Mouse (Mus musculus): ENCODE data around the gene Ctrc. TPM values are rescaled to one million over a fixed set of nuclear protein-coding genes. Genes with fewer than 3 reads are reported as not detected.

Gene Ctrc
- polyA plus RNA-seq (2012; rRNA removed; ENCODE audit: low replicate concordance) = 0.39 and 112 TPM in 2 replicates

GRCm38 (mm10) chr4:141845999-141846398 is at the start of gene Ctrc:
Ctrc (minus strand) TSS chr4:141846359.

GRCm38 (mm10) chr4:141874601-141875460 is 28.7 kb upstream of the Ctrc start, which contains the start of gene Efhd2:
Efhd2 (minus strand) TSS chr4:141874920.

GRCm38 (mm10) chr4:141826060-141826459 is 20.1 kb downstream of the Ctrc start, which contains the start of gene Cela2a:
Cela2a (minus strand) TSS chr4:141826160.

GRCm38 (mm10) chr4:141793282-141794151 is 52.6 kb downstream of the Ctrc start, which contains the start of gene Casp9:
Casp9 (plus strand) TSS chr4:141793612.

GRCm38 (mm10) chr4:141790524-141790990 is 55.6 kb downstream of the Ctrc start, which contains the start of gene Dnajc16:
Dnajc16 (minus strand) TSS chr4:141790931.

Other genes with a start within 250 kb of the Ctrc start
- gene Fblim1, start 240.3 kb downstream of the Ctrc start, polyA plus RNA-seq (2012; rRNA removed; ENCODE audit: low replicate concordance) = 60.7 and 63.9 TPM in 2 replicates
- gene Tmem82, start 227.7 kb downstream of the Ctrc start, polyA plus RNA-seq (2012; rRNA removed; ENCODE audit: low replicate concordance) = 71.4 and 121 TPM in 2 replicates
- gene Slc25a34, start 222.5 kb downstream of the Ctrc start, polyA plus RNA-seq (2012; rRNA removed; ENCODE audit: low replicate concordance) = 12.3 and 26.3 TPM in 2 replicates
- gene Plekhm2, start 181.5 kb downstream of the Ctrc start, polyA plus RNA-seq (2012; rRNA removed; ENCODE audit: low replicate concordance) = 10.2 and 11.0 TPM in 2 replicates
- 9.7 and 29.7 TPM in 2 replicates for gene Rsc1a1, start 160.8 kb downstream of the Ctrc start, polyA plus RNA-seq (2012; rRNA removed; ENCODE audit: low replicate concordance)
- gene Ddi2, start 122.9 kb downstream of the Ctrc start, polyA plus RNA-seq (2012; rRNA removed; ENCODE audit: low replicate concordance) = 15.8 and 22.6 TPM in 2 replicates
- 41.0 and 69.4 TPM in 2 replicates for gene Agmat, start 99.7 kb downstream of the Ctrc start, polyA plus RNA-seq (2012; rRNA removed; ENCODE audit: low replicate concordance)
- gene Dnajc16, start 55.4 kb downstream of the Ctrc start, polyA plus RNA-seq (2012; rRNA removed; ENCODE audit: low replicate concordance) = 4.8 and 5.4 TPM in 2 replicates
- gene Casp9, start 52.7 kb downstream of the Ctrc start, polyA plus RNA-seq (2012; rRNA removed; ENCODE audit: low replicate concordance) = 10.8 and 11.4 TPM in 2 replicates
- 30.4 and 13,779 TPM in 2 replicates for gene Cela2a, start 20.2 kb downstream of the Ctrc start, polyA plus RNA-seq (2012; rRNA removed; ENCODE audit: low replicate concordance)
- gene Efhd2, start 28.6 kb upstream of the Ctrc start, polyA plus RNA-seq (2012; rRNA removed; ENCODE audit: low replicate concordance) = 181 and 429 TPM in 2 replicates
- 0.07 and 0.09 TPM in 2 replicates for gene Fhad1, start 168.7 kb upstream of the Ctrc start, polyA plus RNA-seq (2012; rRNA removed; ENCODE audit: low replicate concordance)
- 38.7 and 40.3 TPM in 2 replicates for gene Tmem51, start 237.9 kb upstream of the Ctrc start, polyA plus RNA-seq (2012; rRNA removed; ENCODE audit: low replicate concordance)

All from duodenum, adult 2 months (tissue).